24 mouse cellular contexts compared by ENCODE assay signal in genomic region chr6:32959816-32960550, GRCm38 (mm10).
"Had no signal": no experiment of that assay in that cellular context is flagged by ENCODE, and none has a peak within 500 bp of the region (broad histone marks: within the 10 kb centered on the region; RNA-seq: fewer than 3 reads in every experiment).

No protein-coding gene starts in this region.

- H3K4me1 ChIP-seq: limb, embryonic 12.5 days; limb, embryonic 15.5 days had no signal

- ATAC-seq: liver, postnatal 0 days; lung, postnatal 0 days; midbrain, embryonic 15.5 days had no signal

- H3K36me3 ChIP-seq: kidney, embryonic 15.5 days; limb, embryonic 12.5 days; limb, embryonic 15.5 days; midbrain, embryonic 12.5 days; midbrain, embryonic 15.5 days had no signal

- DNase-seq: kidney, adult 18-20 months; kidney, postnatal 25 days; layer of hippocampus, adult 9-11 months; layer of hippocampus, postnatal 36 days; left cerebral cortex, postnatal 4 days; liver, postnatal 0 days; lung, embryonic 14.5 days; right cerebral cortex, adult 18-20 months; right cerebral cortex, postnatal 14 days; right cerebral cortex, postnatal 4 days; thymus, adult 2 months; thymus, postnatal 14 days; thymus, postnatal 4 days had no signal

- H3K4me3 ChIP-seq: kidney, embryonic 15.5 days; layer of hippocampus, adult 2 months; limb, embryonic 12.5 days; limb, embryonic 15.5 days; midbrain, embryonic 12.5 days; midbrain, embryonic 15.5 days had no signal

- H3K9me3 ChIP-seq: kidney, embryonic 15.5 days; limb, embryonic 12.5 days; limb, embryonic 15.5 days; midbrain, embryonic 12.5 days; midbrain, embryonic 15.5 days had no signal

- H3K27me3 ChIP-seq: kidney, embryonic 15.5 days; limb, embryonic 12.5 days; limb, embryonic 15.5 days; midbrain, embryonic 12.5 days; midbrain, embryonic 15.5 days had no signal

- H3K4me2 ChIP-seq: kidney, embryonic 15.5 days; limb, embryonic 12.5 days; limb, embryonic 15.5 days; liver, embryonic 11.5 days; lung, embryonic 14.5 days; midbrain, embryonic 12.5 days; midbrain, embryonic 15.5 days had no signal

- H3K27ac ChIP-seq: kidney, embryonic 15.5 days; layer of hippocampus, adult 2 months; limb, embryonic 12.5 days; limb, embryonic 15.5 days; liver, embryonic 14.5 days; macrophage; midbrain, embryonic 12.5 days; midbrain, embryonic 15.5 days; stomach, postnatal 0 days had no signal

- H3K9ac ChIP-seq: kidney, embryonic 15.5 days; limb, embryonic 12.5 days; limb, embryonic 15.5 days; liver, embryonic 14.5 days; liver, postnatal 0 days; lung, embryonic 14.5 days; midbrain, embryonic 12.5 days; midbrain, embryonic 15.5 days had no signal
